Comparison of ENCODE assay signal across 8 mouse cellular contexts in genomic region chr15:89498049-89498960, GRCm38 (mm10). TPM values are rescaled to one million over a fixed set of nuclear protein-coding genes. Genes with fewer than 3 reads are reported as not detected.
A peak's percentile ranks its signal among the peaks of the same experiment; 100 is the strongest.
DNase-seq lines count a peak whose midpoint lies in the region; ATAC-seq and TF ChIP-seq lines count a peak whose summit lies in the region.

No protein-coding gene starts in this region.

- no peak overlapping the region for H3K27ac ChIP-seq in forebrain, embryonic 11.5 days (ENCODE audit: low read depth, low read length)
- H3K27ac ChIP-seq in hindbrain, embryonic 13.5 days, result peak overlapping the region; percentile 86
- H3K27ac ChIP-seq in left cerebral cortex, adult 2 months, result peak overlapping the region; percentile 96

- peak overlapping the region; percentile 74 for H3K4me3 ChIP-seq in forebrain, embryonic 11.5 days (ENCODE audit: low read depth, low read length)
- peak overlapping the region; percentile 74 for H3K4me3 ChIP-seq in hindbrain, embryonic 13.5 days
- peak overlapping the region; percentile 81 for H3K4me3 ChIP-seq in left cerebral cortex, adult 2 months

- H3K9me3 ChIP-seq in forebrain, embryonic 11.5 days (ENCODE audit: control insufficient read depth, low read length), result no peaks in the 10 kb centered on the region
- no peaks in the 10 kb centered on the region for H3K9me3 ChIP-seq in hindbrain, embryonic 13.5 days

- ATAC-seq in forebrain, embryonic 11.5 days (replicated peaks; ENCODE audit: low FRiP score), result peak; percentile 3; the same call in 1 of the 2 replicates
- peak; percentile 41 for ATAC-seq in hindbrain, embryonic 13.5 days (ENCODE audit: low FRiP score)

- DNase-seq in CD4-positive helper T cell, adult 2 months (ENCODE audit: low read depth, low spot score), result peak; percentile 68
- DNase-seq in adrenal gland, postnatal 25 days, result peak; percentile 60
- DNase-seq in forebrain, embryonic 11.5 days (ENCODE audit: low spot score), result peak; percentile 69
- DNase-seq in left cerebral cortex, adult 2 months (ENCODE audit: extremely low spot score in 1 of 2, low spot score in 2 of 2), result peak; percentile 86
- peak; percentile 40 for DNase-seq in lung, postnatal 25 days (ENCODE audit: low spot score)
- peak; percentile 92 to 93 for DNase-seq in right cerebral cortex, postnatal 10 days (ENCODE audit: low spot score in 2 of 2)
- DNase-seq in yolk sac, embryonic 10.5 days (ENCODE audit: low spot score), result no peak

- TF ChIP-seq CTCF in left cerebral cortex, adult 2 months (IDR thresholded peaks at IDR 0.05), result no peak; the same call in 1 of the 2 replicates

- H3K9ac ChIP-seq in forebrain, embryonic 11.5 days (ENCODE audit: low read length), result peak overlapping the region; percentile 79
- peak overlapping the region; percentile 89 for H3K9ac ChIP-seq in hindbrain, embryonic 13.5 days

- no peaks in the 10 kb centered on the region for H3K36me3 ChIP-seq in forebrain, embryonic 11.5 days (ENCODE audit: control insufficient read depth, insufficient read depth, low read length)
- peaks cover 6% of the 10 kb centered on the region for H3K36me3 ChIP-seq in hindbrain, embryonic 13.5 days

- H3K4me2 ChIP-seq in forebrain, embryonic 11.5 days (ENCODE audit: low read depth, low read length, severe bottlenecking), result peak overlapping the region; percentile 94
- peak overlapping the region; percentile 88 for H3K4me2 ChIP-seq in hindbrain, embryonic 13.5 days

- WGBS in forebrain, embryonic 11.5 days, result 2% methylated on average over 41 of the region's 41 CpGs
- 3% methylated on average over 41 of the region's 41 CpGs for WGBS in hindbrain, embryonic 13.5 days

- peaks cover 15% of the 10 kb centered on the region for H3K4me1 ChIP-seq in forebrain, embryonic 11.5 days (replicated peaks; ENCODE audit: control insufficient read depth, insufficient read depth, low read length)
- peaks cover 42% of the 10 kb centered on the region for H3K4me1 ChIP-seq in hindbrain, embryonic 13.5 days (replicated peaks)

- intact Hi-C loops in left cerebral cortex, adult 2 months (cut with DNase I), result loop anchor here (1.0 to 5.0 kb wide), 3 partner anchors 22 to 44 kb away; partner anchors contain the start of gene Arsa

- H3K27me3 ChIP-seq in forebrain, embryonic 11.5 days (ENCODE audit: control insufficient read depth, insufficient read depth, low read length), result peaks cover 19% of the 10 kb centered on the region
- H3K27me3 ChIP-seq in hindbrain, embryonic 13.5 days, result peaks cover 28% of the 10 kb centered on the region

RNA-seq across cellular contexts. Expression of gene Shank3, which starts 1.1 kb away (rescaled TPM):
- total RNA-seq in adrenal gland, postnatal 25 days (2021), result 34.3 and 52.2 TPM in 2 replicates
- polyA plus RNA-seq in forebrain, embryonic 11.5 days (2014; fragmentation: Nextera tagmentation; extraction: Ambion mirVana), result 3.8 and 4.9 TPM in 2 replicates
- 11.0 and 12.1 TPM in 2 replicates for polyA plus RNA-seq in hindbrain, embryonic 13.5 days (2015; fragmentation: Nextera tagmentation; extraction: Ambion mirVana)
- 100 to 1,000 TPM; 222 to 239 TPM for total RNA-seq in left cerebral cortex, adult 2 months (2021)

RNA-seq across cellular contexts. Expression of gene Arsa, which starts 21.1 kb away (rescaled TPM):
- 21.8 and 22.2 TPM in 2 replicates for total RNA-seq in adrenal gland, postnatal 25 days (2021)
- 9.9 and 10.6 TPM in 2 replicates for polyA plus RNA-seq in forebrain, embryonic 11.5 days (2014; fragmentation: Nextera tagmentation; extraction: Ambion mirVana)
- 19.7 and 21.2 TPM in 2 replicates for polyA plus RNA-seq in hindbrain, embryonic 13.5 days (2015; fragmentation: Nextera tagmentation; extraction: Ambion mirVana)
- 10 to 100 TPM; 32.0 to 33.0 TPM for total RNA-seq in left cerebral cortex, adult 2 months (2021)

RNA-seq across cellular contexts. Expression of gene Mapk8ip2, which starts 44.6 kb away (rescaled TPM):
- 6.2 and 10.1 TPM in 2 replicates for total RNA-seq in adrenal gland, postnatal 25 days (2021)
- 26.0 and 27.4 TPM in 2 replicates for polyA plus RNA-seq in forebrain, embryonic 11.5 days (2014; fragmentation: Nextera tagmentation; extraction: Ambion mirVana)
- polyA plus RNA-seq in hindbrain, embryonic 13.5 days (2015; fragmentation: Nextera tagmentation; extraction: Ambion mirVana), result 74.0 and 80.1 TPM in 2 replicates
- 100 to 1,000 TPM; 227 to 234 TPM for total RNA-seq in left cerebral cortex, adult 2 months (2021)

Comparison
In these comparisons a context has a peak if more than half of its experiments do, and no peak if none do; other contexts are left out.
1. RNA of gene Mapk8ip2, which starts 44.6 kb away (total RNA-seq): 227 to 234 TPM in left cerebral cortex, adult 2 months; 6.2 to 10.1 TPM in adrenal gland, postnatal 25 days; every median in the first group is over 10 times any median in the second.
2. Peak in every context shown above with its lines, with median percentiles within 50 percentile points of each other: H3K4me3 ChIP-seq.